Mouse (Mus musculus): Measurements from ENCODE around the gene Drap1.

Gene Drap1

GRCm38 (mm10) chr19:5448354-5449150 is 23.8 kb upstream of the Drap1 start:
- no peak for DNase-seq (ENCODE audit: low spot score in 2 of 2)

- peak in 1 of 2 experiments; percentile 63 for DNase-seq (ENCODE audit: low spot score in 2 of 2)
Measured at GRCm38 (mm10) chr19:5447515-5448353, 23.0 kb upstream of the Drap1 start, which contains the start of gene Fosl1. TSS of gene Fosl1 (plus strand) at chr19:5447547.

- DNase-seq (ENCODE audit: low spot score in 2 of 2) = no peak
Measured at GRCm38 (mm10) chr19:5445747-5446146, 21.0 kb upstream of the Drap1 start.

GRCm38 (mm10) chr19:5444954-5445353 is 20.2 kb upstream of the Drap1 start:
- no peak for DNase-seq (ENCODE audit: low spot score in 2 of 2)

GRCm38 (mm10) chr19:5444371-5444908 is 19.7 kb upstream of the Drap1 start:
- no peak for DNase-seq (ENCODE audit: low spot score in 2 of 2)

GRCm38 (mm10) chr19:5433951-5434350 is 9.2 kb upstream of the Drap1 start:
- DNase-seq (ENCODE audit: low spot score in 2 of 2) = no peak

GRCm38 (mm10) chr19:5432992-5433852 is 8.4 kb upstream of the Drap1 start:
- no peak for DNase-seq (ENCODE audit: low spot score in 2 of 2)

- DNase-seq (ENCODE audit: low spot score in 2 of 2) = no peak
Measured at GRCm38 (mm10) chr19:5431911-5432464, 7.2 kb upstream of the Drap1 start.

- no peak for DNase-seq (ENCODE audit: low spot score in 2 of 2)
Measured at GRCm38 (mm10) chr19:5430408-5430807, 5.6 kb upstream of the Drap1 start.

GRCm38 (mm10) chr19:5429806-5430205 is 5.0 kb upstream of the Drap1 start:
- no peak for DNase-seq (ENCODE audit: low spot score in 2 of 2)

GRCm38 (mm10) chr19:5429219-5429618 is 4.4 kb upstream of the Drap1 start:
- DNase-seq (ENCODE audit: low spot score in 2 of 2) = no peak

GRCm38 (mm10) chr19:5428083-5428482 is 3.3 kb upstream of the Drap1 start:
- DNase-seq (ENCODE audit: low spot score in 2 of 2) = no peak

- no peak for DNase-seq (ENCODE audit: low spot score in 2 of 2)
Measured at GRCm38 (mm10) chr19:5426640-5427290, 2.0 kb upstream of the Drap1 start.

GRCm38 (mm10) chr19:5425906-5426565 is 1.3 kb upstream of the Drap1 start:
- peak in 1 of 2 experiments; percentile 24 for DNase-seq (ENCODE audit: low spot score in 2 of 2)

- DNase-seq (ENCODE audit: low spot score in 2 of 2) = peak; percentile 66 to 69
Measured at GRCm38 (mm10) chr19:5424092-5424781, 542 bp downstream of the Drap1 start.

- no peak for DNase-seq (ENCODE audit: low spot score in 2 of 2)
Measured at GRCm38 (mm10) chr19:5423561-5423960, 1.2 kb downstream of the Drap1 start.

- DNase-seq (ENCODE audit: low spot score in 2 of 2) = no peak
Measured at GRCm38 (mm10) chr19:5422895-5423443, 1.8 kb downstream of the Drap1 start.

- no peak for DNase-seq (ENCODE audit: low spot score in 2 of 2)
Measured at GRCm38 (mm10) chr19:5422267-5422666, 2.5 kb downstream of the Drap1 start.

GRCm38 (mm10) chr19:5421784-5422183 is 3.0 kb downstream of the Drap1 start:
- DNase-seq (ENCODE audit: low spot score in 2 of 2) = no peak

Measured in frontal cortex, postnatal 10 days (tissue).